Mouse (Mus musculus) small intestine, adult 2 months (tissue): Measurements from ENCODE around the gene Myct1. TPM values are rescaled to one million over a fixed set of nuclear protein-coding genes. Genes with fewer than 3 reads are reported as not detected.

Source experiments
- H3K27ac ChIP-seq: fragments of 200-500 bp; 2 replicates; pipeline ENCODE4 v1.5.1; 2012; ENCODE audit warnings: low read depth, low read length, control low read depth, inconsistent platforms; ENCODE audit not compliant: insufficient read depth
- H3K27me3 ChIP-seq: fragments of 200-500 bp; 2 replicates; pipeline ENCODE4 v1.6.1; 2012; ENCODE audit warnings: mild to moderate bottlenecking, moderate library complexity, low read length, inconsistent platforms; ENCODE audit not compliant: control insufficient read depth, insufficient read depth
- H3K36me3 ChIP-seq: fragments of 200-500 bp; 2 replicates; pipeline ENCODE4 v1.6.1; 2012; ENCODE audit warnings: mild to moderate bottlenecking, low read length, control low read depth, inconsistent platforms; ENCODE audit not compliant: control insufficient read depth, insufficient read depth
- H3K4me1 ChIP-seq: fragments of 200-500 bp; 2 replicates; pipeline ENCODE4 v1.6.1; 2012; ENCODE audit warnings: low read length, inconsistent platforms, mixed read lengths; ENCODE audit not compliant: control insufficient read depth, insufficient read depth, insufficient read length
- H3K4me3 ChIP-seq: fragments of 200-500 bp; 2 replicates; pipeline ENCODE4 v1.5.1; 2012; ENCODE audit warnings: low read depth, mild to moderate bottlenecking, control low read depth, inconsistent platforms, low read length, moderate library complexity
- CTCF ChIP-seq: fragments of 200-500 bp; IDR thresholded peaks from 2 replicates; pipeline ENCODE4 v1.5.1; 2012; ENCODE audit warnings: low read depth, mild to moderate bottlenecking, control low read depth, inconsistent platforms, low read length, moderate library complexity, mixed read lengths; ENCODE audit not compliant: insufficient replicate concordance, insufficient read length; ENCODE audit errors: extremely low read depth
- POLR2A ChIP-seq: fragments of 200-500 bp; IDR thresholded peaks from 2 replicates; pipeline ENCODE4 v1.6.1; 2012; ENCODE audit warnings: low read depth, mild to moderate bottlenecking, control low read depth, inconsistent platforms, low read length, moderate library complexity
- WGBS: fragments of 180-500 bp; shearing (Covaris S2); methylation state at CpG from one replicate; pipeline ENCODE4 v1.1.7; 2018; 5-methylcytosine and 5-hydroxymethylcytosine counted together
- polyA plus RNA-seq: library from polyadenylated mRNA; depleted of rRNA; stranded (reverse); fragments of >200 nt; gene quantifications from 2 replicates; pipeline ENCODE4 v1.2.3, GENCODE M21; 2012; rRNA removed

The Myct1 gene
- 0.74 and 1.0 TPM in 2 replicates for polyA plus RNA-seq

DNA sequence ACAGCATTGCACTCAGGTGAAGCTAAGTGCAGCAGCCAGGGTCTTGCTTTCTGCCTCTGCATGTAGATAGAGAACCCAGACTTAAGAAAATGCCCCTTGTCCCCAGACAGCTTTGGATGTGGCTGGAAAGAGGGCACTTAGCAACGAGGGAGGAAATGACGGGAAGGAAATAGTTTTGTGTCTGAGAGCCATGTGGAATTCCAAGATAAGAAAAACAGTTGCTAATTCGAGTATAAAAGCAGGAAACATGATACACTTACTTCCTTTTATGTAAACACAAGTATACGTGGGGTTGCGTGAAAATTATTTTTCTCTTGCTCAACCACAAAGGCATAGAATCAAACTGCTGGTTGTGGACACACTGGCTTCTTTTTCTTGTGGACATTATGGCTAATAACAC, at the start of gene Myct1:
Gene Myct1, plus strand, starts transcription at position 312 of the 400 bp plus-strand sequence.
- 21% methylated on average over 5 of the region's 5 CpGs for WGBS
- Histone ChIP-seq H3K4me3 (no peak within 1 kb of the TSS), H3K27me3 (no peaks in the 10 kb centered on the region; the same call in 1 of the 2 replicates), H3K4me1 (no peaks in the 10 kb centered on the region), H3K36me3 (no peaks in the 10 kb centered on the region), H3K27ac (no peak within 1 kb of the TSS)
- TF ChIP-seq POLR2A (no peak), CTCF (no peak)

DNA sequence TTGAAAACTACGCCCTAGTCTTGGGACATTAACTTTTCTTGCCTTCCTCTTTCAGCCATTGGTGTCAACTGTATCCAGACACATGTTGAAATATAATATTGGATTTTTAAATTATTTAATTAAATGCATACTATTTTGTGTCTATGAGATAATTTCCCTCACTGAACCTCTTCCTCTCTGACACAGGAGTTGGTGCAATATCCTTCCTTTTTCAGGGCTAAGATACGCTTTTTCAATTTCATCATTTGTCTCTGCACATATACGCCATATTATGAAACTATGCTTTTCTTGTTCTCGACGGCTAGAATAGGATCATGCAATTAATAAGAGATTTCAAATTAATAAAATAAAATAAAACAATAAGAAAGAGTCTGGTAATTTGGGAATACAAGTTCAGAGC, 47.1 kb upstream of the Myct1 start:
- Histone ChIP-seq H3K36me3 (no peaks in the 10 kb centered on the region), H3K27ac (no peak overlapping the region), H3K27me3 (no peaks in the 10 kb centered on the region; the same call in 1 of the 2 replicates), H3K4me3 (no peak overlapping the region), H3K4me1 (no peaks in the 10 kb centered on the region)
- WGBS = 85% methylated on average over 5 of the region's 5 CpGs
- TF ChIP-seq CTCF = no peak
- TF ChIP-seq POLR2A = no peak

DNA sequence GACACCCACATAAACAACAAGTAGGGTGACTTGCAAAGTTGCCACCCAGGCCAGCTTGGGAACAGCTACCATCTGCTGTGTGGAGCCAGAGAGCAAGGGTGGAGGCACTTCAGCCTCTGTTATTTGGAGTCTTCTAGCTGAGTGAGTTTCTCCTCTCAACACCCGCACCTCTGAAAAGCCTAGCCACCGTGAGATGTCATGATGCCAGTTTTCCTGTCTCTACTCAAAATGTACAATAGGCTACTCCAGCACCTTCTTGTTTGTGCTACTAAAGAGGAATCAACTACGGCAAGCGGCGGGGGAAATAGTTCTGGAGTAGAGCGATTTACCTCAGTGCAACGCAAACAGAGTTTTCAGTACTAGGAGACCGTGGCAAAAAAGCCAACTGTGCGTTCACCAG, 45.8 kb upstream of the Myct1 start:
- Histone ChIP-seq H3K4me3 (no peak overlapping the region), H3K36me3 (no peaks in the 10 kb centered on the region), H3K27ac (no peak overlapping the region), H3K4me1 (no peaks in the 10 kb centered on the region), H3K27me3 (no peaks in the 10 kb centered on the region; the same call in 1 of the 2 replicates)
- WGBS = 86% methylated on average over 9 of the region's 9 CpGs
- TF ChIP-seq POLR2A = no peak
- TF ChIP-seq CTCF = no peak

DNA sequence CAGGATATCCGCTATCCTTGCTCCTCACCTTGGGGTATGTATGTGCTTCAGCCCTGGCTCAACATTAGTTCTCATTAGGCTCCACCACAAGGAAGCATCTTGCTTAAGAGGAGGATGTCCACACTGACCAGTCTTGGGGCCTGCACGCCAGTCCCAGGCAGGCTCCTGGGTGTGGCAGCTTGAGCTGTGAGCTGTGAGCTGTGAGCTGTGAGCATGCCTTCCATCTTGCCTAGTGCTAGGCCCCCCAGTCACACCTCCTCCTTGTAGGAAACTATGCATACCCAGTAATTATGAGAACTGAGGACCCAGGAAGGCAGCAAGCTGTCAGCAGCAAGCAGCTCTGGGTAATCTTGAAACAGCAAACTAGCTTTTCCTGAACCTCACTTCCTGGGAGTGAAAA, 44.9 kb upstream of the Myct1 start:
- 66% methylated on average over 2 of the region's 2 CpGs for WGBS
- Histone ChIP-seq H3K36me3 (no peaks in the 10 kb centered on the region), H3K27ac (no peak overlapping the region), H3K4me3 (no peak overlapping the region), H3K4me1 (no peaks in the 10 kb centered on the region), H3K27me3 (no peaks in the 10 kb centered on the region; the same call in 1 of the 2 replicates)
- TF ChIP-seq CTCF (no peak), POLR2A (no peak)

DNA sequence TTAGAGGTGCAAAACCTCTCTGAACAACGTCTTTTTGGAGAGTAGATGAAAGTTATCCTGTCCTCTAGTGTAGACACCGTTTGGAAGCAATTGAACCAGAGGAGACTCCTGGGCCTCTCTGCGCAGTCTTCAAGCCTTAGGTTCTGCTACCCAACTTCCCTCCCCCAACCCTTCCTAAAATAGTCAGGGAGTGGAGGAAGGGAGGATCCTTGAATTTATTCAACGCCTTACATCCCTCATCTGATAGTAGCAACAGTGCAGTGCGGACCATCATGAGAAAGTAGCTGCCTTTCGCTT, 43.8 kb upstream of the Myct1 start:
- H3K27me3 ChIP-seq = no peaks in the 10 kb centered on the region; the same call in 1 of the 2 replicates
- peak overlapping the region; percentile 57 for H3K4me3 ChIP-seq
- TF ChIP-seq POLR2A (no peak), CTCF (no peak)
- peak overlapping the region; percentile 7; the same call in 1 of the 2 replicates for H3K27ac ChIP-seq
- WGBS = 25% methylated on average over 6 of the region's 6 CpGs
- no peaks in the 10 kb centered on the region for H3K4me1 ChIP-seq
- H3K36me3 ChIP-seq = no peaks in the 10 kb centered on the region

DNA sequence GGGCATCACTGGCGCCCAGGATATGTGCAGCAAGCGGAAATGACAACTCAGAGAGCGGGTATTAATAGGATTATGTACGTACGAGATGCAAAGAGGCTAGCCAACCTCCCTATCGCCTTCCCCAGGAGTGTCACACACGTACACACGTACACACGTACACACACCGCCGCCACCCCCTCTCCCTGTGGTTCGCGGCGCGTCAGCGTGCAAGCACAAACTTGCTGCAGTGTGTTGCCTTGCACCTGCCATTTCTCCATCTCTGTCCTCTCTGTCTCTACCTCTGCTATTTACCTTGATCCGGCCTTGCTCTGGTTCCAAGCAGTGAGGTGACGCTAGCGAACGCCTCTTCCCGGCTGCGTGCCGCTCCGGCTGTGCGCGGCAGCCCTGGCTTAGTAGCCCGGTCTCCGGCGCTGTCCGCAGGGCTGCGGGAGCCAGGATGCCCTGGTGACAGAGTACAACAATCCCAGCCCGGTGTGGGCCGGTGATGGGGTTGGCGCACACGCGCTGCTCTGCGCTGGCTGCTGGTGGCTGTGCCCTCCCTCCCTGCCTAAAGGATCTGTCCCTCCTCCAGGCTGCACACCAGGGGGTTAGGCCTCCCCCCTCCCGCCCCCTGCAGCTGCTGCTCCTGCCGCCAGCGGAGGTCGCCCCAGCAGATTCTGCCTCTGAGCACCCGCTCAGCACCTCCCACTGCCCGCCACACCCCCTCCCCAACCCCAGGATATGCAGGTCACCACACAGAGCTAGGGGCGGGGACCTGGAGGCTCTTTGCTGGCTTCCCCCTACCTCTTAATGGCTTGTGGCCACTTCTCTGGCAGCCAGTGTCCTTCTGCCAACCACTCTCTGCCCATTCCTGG, 43.2 kb upstream of the Myct1 start:
- no peaks in the 10 kb centered on the region for H3K36me3 ChIP-seq
- peak overlapping the region; percentile 7; the same call in 1 of the 2 replicates for H3K27ac ChIP-seq
- H3K27me3 ChIP-seq = no peaks in the 10 kb centered on the region; the same call in 1 of the 2 replicates
- H3K4me3 ChIP-seq = peak overlapping the region; percentile 57
- H3K4me1 ChIP-seq = no peaks in the 10 kb centered on the region
- TF ChIP-seq CTCF = no peak
- TF ChIP-seq POLR2A = no peak
- WGBS = 6% methylated on average over 44 of the region's 44 CpGs

DNA sequence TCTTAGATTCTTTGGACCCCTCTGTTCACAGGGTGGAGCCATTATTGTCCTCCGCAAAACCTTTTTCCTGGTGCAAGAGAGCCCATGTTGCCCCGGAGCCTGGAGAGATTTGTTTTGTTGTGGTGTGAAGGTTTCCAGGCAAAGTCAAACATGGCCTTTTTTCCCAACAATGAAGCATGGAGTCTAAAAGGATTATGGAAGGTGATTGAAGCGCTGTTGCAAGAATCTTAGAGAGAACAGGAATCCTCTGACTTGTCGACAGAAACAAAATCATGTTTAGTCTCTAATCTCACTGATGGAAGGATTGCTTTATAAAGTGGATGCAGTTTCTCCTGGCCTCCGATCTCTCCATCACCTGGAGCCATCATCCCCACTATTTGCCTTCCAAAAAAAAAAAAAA, 42.2 kb upstream of the Myct1 start, which contains the start of gene Syne1:
Gene Syne1, minus strand, starts transcription at position 101 of the 400 bp plus-strand sequence.
- 76% methylated on average over 5 of the region's 5 CpGs for WGBS
- H3K27ac ChIP-seq = peak within 1 kb of the TSS; percentile 7; the same call in 1 of the 2 replicates
- no peaks in the 10 kb centered on the region; the same call in 1 of the 2 replicates for H3K27me3 ChIP-seq
- no peaks in the 10 kb centered on the region for H3K36me3 ChIP-seq
- no peak for TF ChIP-seq POLR2A
- TF ChIP-seq CTCF = no peak
- no peaks in the 10 kb centered on the region for H3K4me1 ChIP-seq
- H3K4me3 ChIP-seq = peak within 1 kb of the TSS; percentile 57
